Mouse (Mus musculus) C2C12 (cell line): ENCODE data around the gene Wdr90.

Experiments
- CTCF ChIP-seq: IDR thresholded peaks from one replicate; pipeline ENCODE4 v1.5.1; 2011; ENCODE audit not compliant: control insufficient read depth, insufficient read depth, insufficient read length
- MYOD1 ChIP-seq: IDR thresholded peaks from one replicate; pipeline ENCODE4 v1.6.1; 2011; ENCODE audit warnings: low read depth; ENCODE audit not compliant: control insufficient read depth, insufficient read length

DNA sequence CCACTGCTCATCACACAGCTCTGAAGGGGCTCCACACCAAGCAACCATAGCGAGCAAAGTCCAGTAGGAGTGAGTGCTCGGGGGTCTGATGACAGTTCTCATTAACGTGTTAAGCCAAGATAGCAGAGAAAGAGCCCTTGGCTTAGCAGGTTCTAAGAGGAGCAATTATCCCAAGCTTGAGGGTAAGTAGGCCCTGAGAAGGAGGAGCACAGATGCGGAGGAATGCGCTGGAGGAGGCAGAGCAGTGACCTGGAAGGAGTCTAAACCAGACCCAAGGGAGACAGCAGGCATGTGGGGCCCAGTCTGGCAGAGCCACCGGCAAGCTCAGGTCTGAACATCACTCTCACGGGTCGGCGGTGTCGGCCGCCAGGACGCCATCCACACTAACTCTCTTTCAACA is 34.6 kb upstream of the Wdr90 start:
- no peak for TF ChIP-seq CTCF
- TF ChIP-seq MYOD1: no peak
